Mouse (Mus musculus): ENCODE measurements around the gene Dnah5.
"Not testable (repeated sequence)": the region's sequence is repeated elsewhere in the genome, so short reads cannot be mapped to it uniquely, and the experiment has no call there.

Gene Dnah5

DNA sequence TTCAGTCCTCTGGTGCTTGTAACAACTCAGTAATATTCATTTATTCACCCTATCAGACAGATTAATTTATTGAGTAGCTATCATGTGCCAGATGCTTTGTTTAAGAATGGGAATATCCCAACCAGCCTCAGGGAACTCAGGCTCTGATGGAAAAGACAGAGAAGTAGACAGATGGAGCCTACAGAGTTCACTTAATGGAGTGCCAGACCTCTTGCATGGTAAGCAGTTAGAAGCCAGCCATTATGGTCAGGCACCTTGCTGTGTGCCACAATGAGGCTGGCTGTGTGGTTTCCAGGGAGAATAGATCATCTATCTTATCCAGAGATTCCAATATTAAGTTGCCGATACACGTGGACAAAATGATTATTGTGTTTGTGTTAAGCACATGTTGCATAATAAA is 104.3 kb downstream of the Dnah5 start:
- DNase-seq = no peak

DNA sequence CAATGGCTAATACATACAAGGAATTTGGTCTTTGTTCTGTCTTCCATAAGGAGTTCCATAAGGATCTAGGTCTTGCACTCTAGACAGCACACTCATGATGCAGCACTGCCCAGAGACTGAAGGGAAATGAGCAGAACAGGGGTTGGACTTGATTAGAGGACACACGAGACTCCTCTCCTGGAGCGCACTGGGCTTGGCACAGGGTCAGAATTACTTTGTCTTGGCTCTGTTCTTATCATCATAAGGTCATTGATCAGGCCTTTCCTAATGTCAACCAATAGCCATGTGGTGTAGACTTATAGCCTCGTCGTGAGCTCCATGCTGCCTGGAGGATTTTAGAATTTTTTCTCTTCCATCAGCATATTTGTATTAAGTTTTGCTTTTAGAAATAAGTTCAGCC is 107.0 kb downstream of the Dnah5 start:
- no peak for DNase-seq

DNA sequence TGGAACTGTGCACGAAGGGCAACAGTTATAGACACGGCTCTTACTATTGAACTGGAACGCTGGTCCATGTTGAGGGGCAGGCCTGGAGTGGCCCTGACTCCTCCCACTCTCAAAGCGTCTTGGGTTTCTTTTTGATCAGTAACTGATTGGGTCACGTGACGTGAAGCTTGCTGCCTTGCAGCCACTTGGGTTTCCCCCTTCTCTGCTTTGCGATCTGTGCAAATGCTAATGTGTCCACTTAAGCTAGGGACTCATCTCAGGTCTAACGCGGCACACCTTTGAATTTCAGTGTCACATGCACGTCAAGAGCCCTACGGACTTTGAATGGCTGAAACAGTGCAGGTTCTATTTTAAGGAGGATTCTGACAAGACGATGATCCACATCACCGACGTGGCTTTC is 109.9 kb downstream of the Dnah5 start:
- DNase-seq = no peak

DNA sequence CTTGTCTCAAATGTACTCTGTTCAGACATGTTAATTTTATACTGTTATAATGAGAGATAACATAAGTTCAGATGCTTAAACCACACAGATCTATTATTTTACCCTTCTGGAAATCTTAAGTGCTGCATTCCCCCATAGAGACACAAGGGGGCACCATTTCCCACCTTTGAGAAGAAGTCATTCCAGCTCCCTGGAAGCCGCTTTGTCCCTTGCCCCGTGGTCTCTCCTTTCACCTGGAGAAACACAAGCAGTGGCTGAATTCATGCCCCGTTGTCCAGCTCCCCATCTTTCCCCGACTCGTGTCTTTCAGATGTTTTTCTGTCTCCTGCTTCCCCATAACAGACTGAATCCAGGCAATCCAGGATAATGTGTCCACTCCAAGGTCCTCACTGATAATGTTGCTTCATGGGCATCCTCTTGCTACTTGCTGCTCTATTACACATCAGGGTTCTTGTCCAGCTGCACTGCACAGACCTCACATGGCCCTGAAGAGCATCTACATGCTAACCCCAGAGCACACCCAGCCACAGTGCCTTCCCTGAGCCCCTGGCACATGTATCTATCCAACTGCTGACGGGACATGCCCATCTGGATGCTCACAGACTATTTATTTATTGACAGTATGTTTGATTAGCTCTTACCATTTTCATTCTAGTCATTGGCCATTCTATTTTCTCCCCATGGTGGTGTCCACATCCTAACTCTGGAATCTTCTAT is 112.4 kb downstream of the Dnah5 start:
- DNase-seq = peak; percentile 51

DNA sequence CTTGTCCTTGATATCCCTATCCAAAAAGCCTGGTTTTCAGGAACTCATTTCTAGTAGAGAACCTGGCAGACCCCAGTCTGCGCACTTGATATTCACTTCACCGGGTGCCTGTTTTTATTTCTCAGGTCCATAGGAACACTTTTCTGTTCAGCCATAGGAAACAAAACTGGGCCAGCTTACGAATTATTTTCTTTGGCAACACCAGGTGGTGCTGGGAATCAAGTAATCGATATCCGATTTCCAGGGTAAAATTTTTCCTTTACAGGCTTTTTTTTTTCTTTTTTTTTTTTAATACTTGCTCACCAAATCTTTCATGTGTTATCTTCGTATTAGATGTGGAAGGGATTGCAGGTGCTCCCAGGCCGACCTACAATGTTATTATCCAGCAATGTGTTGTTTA is 119.0 kb downstream of the Dnah5 start:
- DNase-seq = no peak

DNA sequence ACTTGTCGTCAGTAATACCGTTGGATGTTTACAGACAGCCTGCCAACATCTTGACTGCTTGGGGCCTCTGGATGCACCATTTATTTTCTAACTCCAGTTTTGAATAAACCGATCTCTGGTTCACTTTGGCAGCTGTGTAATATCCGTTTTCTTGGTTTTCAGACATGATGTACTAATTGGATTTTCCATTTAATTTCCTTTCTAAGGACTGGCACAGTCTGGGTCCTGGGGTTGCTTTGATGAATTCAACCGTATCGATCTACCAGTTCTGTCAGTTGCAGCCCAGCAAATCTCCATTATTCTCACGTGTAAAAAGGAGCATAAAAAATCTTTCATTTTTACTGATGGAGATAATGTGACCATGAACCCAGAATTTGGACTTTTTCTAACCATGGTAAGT is 123.4 kb downstream of the Dnah5 start:
- DNase-seq = no peak

DNA sequence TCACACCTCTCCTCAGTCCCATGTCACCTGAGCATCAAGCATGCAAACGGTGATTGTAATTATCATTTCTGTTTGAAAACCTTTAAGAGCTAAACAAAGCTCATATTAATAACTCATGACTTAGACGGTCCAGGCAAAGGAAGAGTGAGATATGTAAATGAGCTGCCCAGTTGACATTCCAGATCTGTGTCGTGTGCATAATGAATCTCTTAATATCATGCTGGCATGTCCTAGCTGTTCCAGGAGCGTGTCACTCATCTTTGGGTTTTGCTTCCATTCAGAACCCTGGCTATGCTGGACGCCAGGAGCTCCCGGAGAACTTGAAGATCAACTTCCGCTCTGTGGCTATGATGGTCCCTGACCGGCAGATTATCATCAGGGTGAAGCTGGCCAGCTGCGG is 123.9 kb downstream of the Dnah5 start:
- DNase-seq = no peak

DNA sequence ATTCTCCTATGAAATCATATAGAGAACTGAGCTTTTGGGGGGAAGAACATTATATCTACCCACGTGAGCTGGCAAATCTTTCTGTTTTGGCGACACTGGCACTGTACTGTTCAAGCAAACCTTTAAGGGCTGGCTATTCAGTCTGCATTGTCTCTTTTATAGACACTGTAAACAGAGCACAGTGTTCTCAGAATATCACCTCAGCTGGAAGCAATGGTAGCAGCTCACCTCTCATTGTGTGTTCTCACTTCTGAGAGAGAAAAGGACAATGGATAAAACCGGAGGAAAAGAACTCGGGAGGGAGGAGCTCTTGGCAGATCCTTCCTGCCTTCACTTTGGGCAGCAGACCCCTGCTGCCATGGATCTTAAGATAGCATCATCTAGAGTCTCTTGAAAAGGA is 137.6 kb downstream of the Dnah5 start:
- DNase-seq = no peak

DNA sequence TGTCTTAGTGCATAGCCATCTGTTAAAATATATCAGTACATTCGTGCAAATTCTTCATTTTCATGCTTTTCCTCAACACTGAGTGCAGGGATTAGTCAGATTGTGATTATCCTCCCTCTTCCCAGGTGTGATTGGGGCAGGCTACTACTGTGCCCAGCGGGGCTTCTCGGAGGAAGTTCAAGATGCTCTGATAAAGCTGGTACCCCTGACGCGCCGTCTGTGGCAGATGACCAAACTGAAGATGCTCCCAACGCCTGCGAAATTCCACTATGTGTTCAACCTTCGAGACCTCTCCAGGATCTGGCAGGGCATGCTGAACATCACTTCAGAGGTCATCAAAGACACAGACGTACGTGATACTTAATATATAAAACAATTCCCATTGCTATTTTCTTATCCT is 164.0 kb downstream of the Dnah5 start:
- no peak for DNase-seq

DNA sequence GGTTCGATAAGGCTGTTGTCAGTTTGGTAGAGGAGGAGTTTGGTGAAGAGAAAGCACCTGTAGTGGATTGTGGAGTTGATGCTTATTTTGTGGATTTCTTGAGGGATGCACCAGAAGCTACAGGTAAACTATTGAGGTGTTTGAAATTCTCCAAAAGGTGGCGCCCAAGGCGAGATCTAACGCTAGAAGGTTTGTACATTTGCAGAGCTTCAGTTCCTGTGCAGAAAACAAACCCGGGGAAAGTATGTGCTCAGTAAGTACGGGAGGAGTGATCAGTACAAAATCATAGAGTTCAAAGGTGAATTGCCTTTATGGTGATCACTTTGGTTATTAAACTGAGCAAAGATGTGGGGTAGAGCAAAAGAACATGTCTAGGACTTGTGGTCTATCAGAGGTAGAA is 166.9 kb downstream of the Dnah5 start:
- no peak for DNase-seq

DNA sequence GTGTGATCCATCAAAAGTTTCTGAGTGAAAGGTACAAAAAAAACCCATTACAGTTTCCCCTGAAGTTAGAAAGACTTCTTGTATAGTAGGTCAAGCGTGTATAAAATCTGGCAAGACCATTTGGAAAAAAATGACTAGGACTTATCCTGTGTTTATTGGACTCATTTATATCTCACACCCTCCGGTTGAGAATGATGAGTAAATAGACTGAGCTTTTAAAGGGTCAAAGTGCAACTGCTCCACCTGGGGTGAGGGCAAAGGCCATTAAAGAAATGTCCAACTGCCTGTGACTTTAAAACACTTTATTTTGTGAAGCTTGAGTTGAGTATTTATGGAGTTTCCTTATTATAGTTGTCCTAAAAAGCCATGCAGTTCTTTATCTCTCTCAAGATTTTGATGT is 168.0 kb downstream of the Dnah5 start:
- no peak for DNase-seq

DNA sequence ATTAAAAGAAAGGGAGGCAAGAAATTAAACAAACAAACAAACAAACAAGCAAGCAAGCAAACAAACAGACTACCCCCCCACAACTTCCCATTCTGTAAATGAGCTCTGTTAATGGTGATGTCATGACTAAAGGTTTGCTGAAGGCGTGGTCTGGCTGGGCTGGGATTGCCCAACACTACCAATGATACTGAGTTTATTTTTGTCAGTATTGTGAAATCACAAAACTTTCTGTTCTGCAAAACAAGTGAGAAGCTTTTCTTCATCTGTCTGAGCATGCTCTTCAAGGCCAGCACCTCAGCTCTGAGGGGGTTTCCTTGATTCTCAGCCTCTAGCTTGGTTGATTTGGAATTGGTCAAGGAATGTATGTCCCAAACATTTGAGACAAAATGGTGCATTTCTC is 170.8 kb downstream of the Dnah5 start:
- DNase-seq = no peak

DNA sequence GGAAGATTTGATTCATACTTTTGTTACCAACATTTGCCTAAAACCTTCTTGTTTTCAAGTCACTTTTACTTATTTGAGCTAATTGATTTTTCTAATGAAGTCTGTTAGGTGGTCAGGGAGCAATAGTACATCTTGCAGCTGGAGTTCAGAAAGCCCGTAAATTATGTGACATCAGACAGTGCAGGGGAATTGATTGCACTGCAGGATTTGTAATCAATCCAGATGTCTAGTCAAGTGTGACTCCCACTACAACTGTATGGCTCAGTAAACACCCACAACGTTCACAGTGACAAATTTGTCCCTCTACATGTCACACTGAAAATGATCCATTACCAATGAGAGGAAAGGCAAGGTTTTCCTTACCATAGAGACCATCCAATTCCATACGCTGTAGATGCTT is 177.4 kb downstream of the Dnah5 start:
- no peak for DNase-seq

DNA sequence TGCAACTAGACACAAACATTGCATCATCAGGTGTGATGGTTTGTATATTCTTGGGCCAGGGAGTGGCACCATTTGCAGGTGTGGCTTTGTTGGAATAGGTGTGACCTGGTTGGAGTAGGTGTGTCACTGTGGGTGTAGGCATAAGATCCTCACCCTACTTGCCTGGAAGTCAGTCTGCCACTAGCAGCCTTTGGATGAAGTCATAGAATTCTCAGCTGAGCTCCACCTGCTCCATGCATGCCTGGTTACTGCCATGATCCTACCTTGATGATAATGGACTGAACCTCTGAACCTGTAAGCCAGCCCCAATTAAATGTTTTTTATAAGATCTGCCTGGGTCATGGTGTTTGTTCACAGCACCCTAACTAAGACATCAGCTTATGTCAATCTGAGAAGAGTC is 190.2 kb downstream of the Dnah5 start:
- not testable (repeated sequence) for DNase-seq

DNA sequence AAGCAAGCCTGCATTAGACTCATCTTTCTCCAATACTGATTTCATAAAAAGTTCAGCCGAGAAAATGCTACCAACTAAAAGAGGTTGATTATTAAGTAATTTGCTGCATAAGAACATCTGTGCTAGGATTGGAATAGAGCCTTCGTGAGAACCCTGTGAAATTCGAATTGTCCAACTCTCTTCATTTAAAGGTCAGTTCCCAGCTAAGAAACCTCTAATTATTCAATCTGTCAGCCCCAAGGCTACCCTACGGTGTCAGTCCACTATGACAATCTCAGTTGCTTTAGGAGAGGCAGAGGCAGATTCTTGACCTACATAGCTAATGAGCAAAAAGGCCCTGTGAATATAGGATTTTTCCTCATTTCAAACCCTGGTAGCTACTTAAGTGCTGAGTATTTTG is 191.9 kb downstream of the Dnah5 start:
- DNase-seq = no peak

DNA sequence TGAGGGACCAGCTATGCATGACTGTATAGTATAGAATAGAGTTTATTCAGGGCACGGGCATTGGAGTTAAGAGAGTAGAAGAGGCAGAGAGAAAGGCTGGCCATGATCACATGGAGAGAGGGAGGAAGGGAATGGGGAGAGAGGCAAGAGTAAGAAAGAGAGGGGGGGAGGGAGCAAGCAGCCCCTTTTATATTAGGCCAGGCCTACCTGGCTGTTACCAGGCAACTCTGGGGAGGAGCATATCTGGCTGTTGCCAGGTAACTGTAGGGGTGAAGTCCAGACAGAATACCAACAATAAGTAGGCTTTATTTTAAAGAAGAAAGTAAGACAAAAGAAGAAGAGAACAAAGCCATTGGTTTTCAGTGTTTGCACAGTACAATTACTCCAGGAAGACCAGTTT is 194.9 kb downstream of the Dnah5 start:
- no peak for DNase-seq

DNA sequence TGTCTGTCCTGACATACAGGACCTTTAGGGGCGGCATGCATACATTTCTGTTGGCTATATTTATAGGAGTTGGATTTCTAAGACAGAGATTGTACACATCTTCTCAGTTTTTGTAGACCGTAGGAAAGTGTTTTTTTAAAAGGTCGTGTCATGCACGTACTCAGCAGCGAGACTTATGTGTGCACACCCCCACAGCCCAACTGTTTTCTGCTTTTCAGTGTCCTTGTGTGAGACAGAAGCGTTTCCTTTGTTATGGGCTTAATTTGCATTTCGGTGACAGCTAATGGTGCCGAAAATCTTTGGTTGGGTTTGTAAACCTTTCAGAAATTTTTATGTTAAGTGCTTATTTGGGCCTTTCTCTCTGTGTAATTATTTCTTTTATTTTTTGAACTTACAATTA is 195.7 kb downstream of the Dnah5 start:
- DNase-seq = no peak

DNA sequence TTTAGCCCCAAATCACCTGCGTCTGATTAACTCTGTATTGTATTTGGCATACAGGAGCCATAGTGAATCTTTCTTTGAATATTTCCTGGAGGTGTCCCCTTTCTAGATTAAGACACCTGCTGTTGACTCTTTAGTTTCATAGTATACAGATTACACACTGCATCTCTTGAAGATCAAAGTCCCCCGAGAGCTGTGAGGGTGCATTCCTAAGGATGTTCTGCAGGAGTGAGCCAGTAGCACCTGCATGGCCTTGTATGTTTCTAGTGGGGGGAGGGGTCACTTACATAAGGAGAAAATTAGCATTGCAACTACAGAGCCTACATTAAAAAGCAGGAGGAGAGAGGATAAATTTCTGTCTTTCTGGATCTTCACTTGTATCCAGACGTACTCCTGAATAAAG is 201.1 kb downstream of the Dnah5 start:
- no peak for DNase-seq

DNA sequence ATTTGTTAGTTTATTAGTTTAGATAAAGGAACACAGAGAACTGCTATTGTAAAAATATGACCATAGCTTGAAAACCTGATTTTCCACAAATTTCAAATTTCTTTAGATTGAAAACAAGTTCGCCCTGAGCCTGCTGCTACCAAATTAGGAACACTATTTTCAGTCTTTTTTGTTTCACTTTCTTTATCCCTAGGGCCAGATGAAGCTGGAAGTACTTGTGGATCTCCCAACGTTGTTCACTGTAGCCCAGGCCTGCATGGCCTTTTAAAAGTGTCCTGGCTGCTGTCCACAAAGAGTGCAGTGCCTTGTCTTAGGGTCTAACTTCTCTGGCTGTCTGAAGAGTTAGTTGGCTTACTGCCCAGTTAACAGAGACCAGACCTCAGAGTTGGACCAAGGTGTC is 201.6 kb downstream of the Dnah5 start:
- DNase-seq = no peak

DNA sequence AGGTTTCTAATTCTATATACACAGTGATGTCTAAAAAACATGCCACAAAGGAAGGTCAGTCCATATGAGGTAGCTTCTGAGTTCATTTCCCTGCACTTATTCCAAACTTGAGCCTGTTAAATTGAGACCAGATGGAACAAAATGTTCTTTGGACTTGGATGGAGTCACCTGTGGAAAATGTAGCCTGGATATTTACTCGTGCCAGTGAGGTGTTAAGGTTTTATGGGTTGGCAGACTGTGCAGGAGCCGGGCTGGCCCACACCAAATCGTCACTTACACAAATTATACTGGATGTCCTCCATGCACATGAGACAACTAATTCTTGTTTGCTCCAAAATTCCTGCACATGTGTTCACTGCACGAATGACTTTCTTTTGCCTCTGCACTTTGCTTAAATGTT is 236.2 kb downstream of the Dnah5 start:
- DNase-seq = no peak

DNA sequence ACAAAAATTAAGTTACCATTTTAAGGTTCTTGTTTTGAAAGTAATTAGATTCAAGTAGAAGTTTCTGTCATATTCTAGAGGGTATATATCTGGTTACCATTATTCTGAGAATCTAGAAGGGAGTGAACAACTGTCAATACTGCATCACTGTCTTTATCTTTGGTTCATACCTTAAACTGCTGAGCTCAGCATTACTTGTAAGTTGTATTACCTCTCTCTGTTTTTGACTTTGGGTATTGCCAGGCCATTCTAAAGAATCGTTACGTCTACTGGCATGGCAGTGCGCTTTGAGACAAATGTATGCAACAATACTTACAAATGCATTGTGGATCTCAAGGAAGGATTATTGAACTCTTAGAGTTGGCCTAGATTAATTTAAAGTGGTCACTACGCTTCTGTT is 240.9 kb downstream of the Dnah5 start:
- no peak for DNase-seq

DNA sequence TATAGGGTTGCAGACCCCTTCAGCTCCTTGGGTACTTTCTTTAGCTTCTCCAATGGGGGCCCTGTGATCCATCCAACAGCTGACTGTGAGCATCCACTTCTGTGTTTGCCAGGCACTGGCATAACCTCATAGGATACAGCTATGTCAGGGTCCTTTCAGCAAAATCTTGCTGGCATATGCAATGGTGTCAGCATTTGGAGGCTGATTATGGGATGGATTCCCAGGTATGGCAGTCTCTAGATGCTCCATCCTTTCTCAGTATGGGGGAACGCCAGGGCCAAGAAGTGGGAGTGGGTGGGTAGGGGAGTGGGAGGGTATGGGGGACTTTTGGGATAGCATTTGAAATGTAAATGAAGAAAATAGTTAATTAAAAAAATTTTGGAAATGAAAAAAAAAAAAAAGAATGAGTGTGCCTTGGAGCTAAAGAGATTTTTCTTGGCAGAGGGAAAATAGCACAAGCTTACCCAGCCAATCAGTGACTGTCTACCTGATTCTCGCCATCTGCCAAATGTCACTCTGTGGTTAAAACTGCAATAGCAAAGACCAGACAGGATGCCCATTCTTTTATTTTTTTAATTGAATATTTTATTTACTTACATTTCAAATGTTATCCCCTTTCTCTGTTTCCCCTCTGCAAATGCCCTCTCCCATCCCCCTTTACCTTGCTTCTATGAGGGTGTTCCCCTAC is 257.7 kb downstream of the Dnah5 start:
- not testable (repeated sequence) for DNase-seq

DNA sequence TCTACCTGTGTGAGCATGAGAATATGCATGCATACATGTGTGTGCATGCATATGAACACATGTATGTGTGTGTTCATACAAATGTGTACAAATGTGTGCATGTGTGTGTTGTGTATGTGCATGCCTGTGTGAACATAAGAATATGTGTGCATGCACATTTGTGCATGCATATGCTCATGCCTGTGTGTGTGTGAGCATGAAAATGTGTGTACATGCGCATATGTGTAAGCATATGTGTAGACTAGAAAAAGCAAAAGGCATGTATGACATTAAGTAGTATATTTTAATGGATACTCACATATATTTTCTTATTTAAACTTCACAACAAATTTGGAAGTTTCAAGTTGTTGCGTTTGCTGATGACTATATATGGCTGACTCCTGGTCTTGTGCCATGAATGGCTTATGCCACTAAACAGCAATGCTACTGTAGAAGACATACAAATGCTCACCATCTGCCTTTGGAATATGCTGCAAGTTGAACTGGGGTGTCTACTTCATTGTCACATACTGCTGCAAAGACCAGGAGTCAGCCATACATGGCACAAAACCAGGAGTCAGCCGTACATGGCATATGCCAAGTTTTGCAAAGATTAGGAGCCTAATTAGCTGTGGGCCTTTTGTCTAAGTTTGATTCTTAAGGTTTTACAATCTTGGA is 263.2 kb downstream of the Dnah5 start:
- no peak for DNase-seq

DNA sequence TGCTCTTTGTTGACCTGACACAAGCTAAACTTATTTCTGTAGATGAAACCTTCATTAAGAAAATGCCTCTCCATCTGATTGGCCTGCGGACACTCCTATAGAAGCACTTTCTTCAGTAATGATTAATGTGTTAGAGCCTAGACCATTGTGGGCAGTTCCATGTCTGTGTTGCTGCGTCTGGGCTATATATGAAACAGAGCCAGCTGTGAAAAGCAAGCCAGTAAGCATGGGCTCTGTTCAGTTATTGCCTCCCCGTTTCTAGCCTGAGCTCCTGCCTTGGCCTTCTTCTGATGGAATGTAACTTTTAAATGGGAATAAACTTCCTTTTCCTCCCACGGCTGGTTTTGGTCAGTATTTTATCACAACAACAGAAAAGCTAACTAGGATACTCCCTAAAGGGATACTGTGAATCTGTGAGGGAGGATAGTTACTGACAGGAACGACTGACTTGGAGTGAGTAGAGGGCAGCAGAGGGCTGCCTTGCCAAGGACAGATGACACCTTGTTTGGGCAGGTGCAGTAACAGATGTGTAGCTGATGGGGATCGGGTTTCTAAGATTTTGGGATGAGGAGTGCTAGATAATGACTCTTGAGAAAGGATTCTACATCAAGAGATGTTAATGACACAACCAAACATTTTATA is 270.3 kb downstream of the Dnah5 start:
- DNase-seq = no peak

Data from kidney, adult 18-20 months (tissue).